Mouse (Mus musculus) midbrain, postnatal 0 days (tissue): Measurements from ENCODE around the gene Tada1. TPM values are rescaled to one million over a fixed set of nuclear protein-coding genes. Genes with fewer than 3 reads are reported as not detected.

Source experiments
- ATAC-seq: fragments of 200-750 bp; cut with Nextera tagmentation; 2 replicates; pipeline ENCODE4 v1.8.0; 2017; ENCODE audit warnings: moderate number of reproducible peaks, mild to moderate bottlenecking, moderate TSS enrichment, moderate library complexity; ENCODE audit not compliant: low FRiP score
- DNase-seq: peaks from one replicate; pipeline ENCODE4 v3.0.0-alpha.2; 2015; ENCODE audit warnings: low spot score
- H3K27ac ChIP-seq: fragments of 300-500 bp; sonication (generic); 2 replicates; pipeline ENCODE4 v1.5.1; 2014; ENCODE audit warnings: low read depth, mild to moderate bottlenecking, low read length, mixed read lengths
- H3K27me3 ChIP-seq: fragments of 300-500 bp; sonication (generic); 2 replicates; pipeline ENCODE4 v1.6.1; 2014; ENCODE audit warnings: low read length, control low read depth, mixed read lengths; ENCODE audit not compliant: insufficient read depth
- H3K36me3 ChIP-seq: fragments of 300-500 bp; sonication (generic); 2 replicates; pipeline ENCODE4 v1.6.1; 2014; ENCODE audit warnings: low read length, control low read depth, mixed read lengths; ENCODE audit not compliant: insufficient read depth
- H3K4me1 ChIP-seq: fragments of 300-500 bp; sonication (generic); 2 replicates; pipeline ENCODE4 v1.6.1; 2014; ENCODE audit warnings: mild to moderate bottlenecking, control low read depth, antibody characterized with exemption, low read length, mixed read lengths; ENCODE audit not compliant: insufficient read depth
- H3K4me2 ChIP-seq: fragments of 300-500 bp; sonication (generic); 2 replicates; pipeline ENCODE4 v1.6.1; 2014; ENCODE audit warnings: low read depth, mild to moderate bottlenecking, low read length, mixed read lengths; ENCODE audit not compliant: poor library complexity, severe bottlenecking
- H3K4me3 ChIP-seq: fragments of 300-500 bp; sonication (generic); 2 replicates; pipeline ENCODE4 v1.5.1; 2014; ENCODE audit warnings: low read depth, mild to moderate bottlenecking, low read length, moderate library complexity
- H3K9ac ChIP-seq: fragments of 300-500 bp; sonication (generic); replicated peaks from 2 replicates; pipeline ENCODE4 v1.6.1; 2014; ENCODE audit warnings: mild to moderate bottlenecking, low read length, moderate library complexity, mixed read lengths; ENCODE audit not compliant: poor library complexity, severe bottlenecking
- H3K9me3 ChIP-seq: fragments of 300-500 bp; sonication (generic); 2 replicates; pipeline ENCODE4 v1.6.1; 2016; ENCODE audit warnings: low read length, control low read depth
- CTCF ChIP-seq: IDR thresholded peaks from 2 replicates; pipeline ENCODE4 v1.5.1; 2016; ENCODE audit warnings: antibody characterized with exemption, mild to moderate bottlenecking
- WGBS: fragments of 180-500 bp; shearing (Covaris S2); extraction: QIAGEN DNeasy Blood & Tissue Kit; methylation state at CpG from one replicate; pipeline ENCODE4 v1.1.7; 2014; 5-methylcytosine and 5-hydroxymethylcytosine counted together
- polyA plus RNA-seq: library from polyadenylated mRNA; unstranded; fragments of >200 nt; fragmentation: Nextera tagmentation; extraction: Ambion mirVana; gene quantifications from 2 replicates; pipeline ENCODE4 v1.2.1, GENCODE M21; 2015
- total RNA-seq: library from RNA; depleted of rRNA; stranded (reverse); fragments of >200 nt; gene quantifications from 2 replicates; pipeline ENCODE4 v1.2.3, GENCODE M21; 2014

Tada1 gene
- total and polyA plus RNA-seq, 2 experiments from 2014 or later, result 57.1 to 64.7 TPM

DNA sequence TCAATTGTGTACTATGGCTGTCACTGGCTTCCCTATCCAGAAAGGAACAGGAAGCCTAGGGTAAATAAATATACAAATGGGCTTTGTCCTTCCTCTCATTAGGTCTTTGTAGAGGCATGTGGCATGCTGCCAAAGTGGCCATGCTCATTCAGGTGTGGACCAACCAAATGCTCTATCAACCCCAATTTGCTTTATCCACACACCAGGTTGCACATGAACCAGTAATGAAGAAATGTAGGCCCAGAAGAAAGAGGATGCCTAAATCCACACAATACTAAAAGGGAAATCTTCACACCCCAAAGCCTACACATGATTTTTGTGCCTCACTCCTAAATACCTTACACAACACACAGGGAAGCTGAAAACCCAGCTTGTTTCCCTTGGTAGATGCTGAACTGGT lies 22.6 kb downstream of the Tada1 start:
- Histone ChIP-seq H3K4me3 (no peak overlapping the region), H3K27ac (no peak overlapping the region), H3K4me1 (no peaks in the 10 kb centered on the region), H3K9ac (no peak overlapping the region), H3K27me3 (no peaks in the 10 kb centered on the region), H3K9me3 (no peaks in the 10 kb centered on the region), H3K36me3 (peaks cover 50% of the 10 kb centered on the region), H3K4me2 (no peak overlapping the region)
- no peak for TF ChIP-seq CTCF
- ATAC-seq (no peak), DNase-seq (peak; percentile 51)

DNA sequence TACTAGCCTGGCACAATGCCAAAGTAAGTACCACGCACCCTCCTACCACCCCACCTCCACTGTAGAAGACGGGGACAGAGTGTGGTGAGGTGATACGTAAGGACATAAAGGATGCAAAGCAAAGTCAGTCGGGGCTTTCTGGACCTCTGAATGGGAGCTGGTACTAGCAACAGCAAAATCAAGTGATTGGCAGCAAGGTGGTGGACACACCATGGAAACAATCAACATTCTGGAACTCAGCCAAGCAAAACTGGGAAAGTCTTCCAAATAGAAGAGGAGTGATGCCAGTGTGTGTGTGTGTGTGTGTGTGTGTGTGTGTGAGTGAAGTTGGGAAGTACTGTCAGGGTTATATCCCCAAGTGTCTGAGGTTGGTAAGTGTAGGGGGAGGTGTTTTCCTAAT lies 23.1 kb downstream of the Tada1 start:
- Histone ChIP-seq H3K36me3 (peaks cover 45% of the 10 kb centered on the region), H3K9ac (no peak overlapping the region), H3K4me1 (no peaks in the 10 kb centered on the region), H3K9me3 (no peaks in the 10 kb centered on the region), H3K27ac (no peak overlapping the region), H3K4me2 (no peak overlapping the region), H3K4me3 (no peak overlapping the region), H3K27me3 (no peaks in the 10 kb centered on the region)
- DNase-seq (peak; percentile 79), ATAC-seq (no peak)
- no peak for TF ChIP-seq CTCF
- 68% methylated on average over 4 of the region's 4 CpGs for WGBS

DNA sequence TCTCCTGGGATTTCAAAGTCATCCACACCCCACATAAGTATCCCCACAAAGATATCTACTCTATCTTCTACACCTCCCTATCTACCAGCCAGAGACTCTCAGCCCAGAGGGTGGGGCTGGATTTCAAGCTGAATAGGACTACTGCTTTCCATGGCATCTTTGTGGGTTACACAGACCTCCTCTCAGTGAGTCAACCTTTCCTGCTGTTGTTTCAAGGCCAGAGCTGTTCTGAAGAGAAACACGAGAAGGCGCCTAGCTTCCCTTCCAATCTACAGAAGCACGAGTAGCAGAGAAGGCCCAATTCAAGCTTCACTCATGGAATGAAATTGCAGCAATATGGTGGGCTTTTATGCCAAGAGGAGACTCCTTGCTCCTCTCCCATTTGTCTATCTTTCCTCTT lies 24.9 kb downstream of the Tada1 start:
- 97% methylated on average over 3 of the region's 3 CpGs for WGBS
- H3K4me3 ChIP-seq, result no peak overlapping the region
- peaks cover 8% of the 10 kb centered on the region; the same call in 1 of the 2 replicates for H3K4me1 ChIP-seq
- no peak for TF ChIP-seq CTCF
- H3K4me2 ChIP-seq, result no peak overlapping the region
- H3K27ac ChIP-seq, result no peak overlapping the region
- H3K9me3 ChIP-seq, result no peaks in the 10 kb centered on the region
- peaks cover 26% of the 10 kb centered on the region for H3K36me3 ChIP-seq
- DNase-seq, result no peak
- no peak for ATAC-seq
- H3K27me3 ChIP-seq, result no peaks in the 10 kb centered on the region
- no peak overlapping the region for H3K9ac ChIP-seq

DNA sequence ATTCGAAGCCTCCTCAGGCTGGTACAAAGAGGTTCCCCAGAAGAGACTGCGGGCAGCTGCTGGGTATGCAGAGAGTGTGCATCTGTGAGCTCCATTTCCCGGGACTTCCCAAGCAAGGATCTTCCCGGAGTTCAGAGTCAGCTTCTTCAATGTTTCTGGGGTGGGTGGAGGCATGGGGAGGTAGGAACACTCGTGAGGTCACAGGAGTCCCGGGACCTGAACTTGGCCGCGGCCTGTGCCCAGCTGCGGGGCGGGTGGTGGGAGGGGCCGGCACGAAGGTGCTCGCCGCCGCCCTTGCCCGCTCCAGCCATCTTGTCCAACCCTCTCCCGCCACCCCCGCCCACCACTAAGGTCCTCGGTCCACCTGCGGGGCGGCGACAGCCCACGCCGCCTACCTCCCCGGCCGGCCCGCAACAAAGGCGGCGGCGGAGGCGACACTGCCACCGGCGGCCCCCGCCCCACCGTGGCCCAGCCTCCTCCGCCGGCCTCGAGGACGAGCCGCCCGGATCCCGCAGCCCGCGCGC lies 30.3 kb downstream of the Tada1 start:
- Histone ChIP-seq H3K4me2 (peak overlapping the region; percentile 81), H3K4me3 (peak overlapping the region; percentile 86), H3K9ac (peak overlapping the region; percentile 94), H3K27ac (peak overlapping the region; percentile 84), H3K4me1 (peaks cover 8% of the 10 kb centered on the region; the same call in 1 of the 2 replicates), H3K9me3 (no peaks in the 10 kb centered on the region), H3K27me3 (no peaks in the 10 kb centered on the region), H3K36me3 (no peaks in the 10 kb centered on the region; the same call in 1 of the 2 replicates)
- WGBS, result under 1% methylated on average over 36 of the region's 45 CpGs
- TF ChIP-seq CTCF, result no peak
- DNase-seq, result peak; percentile 19
- peak; percentile 78 for ATAC-seq

DNA sequence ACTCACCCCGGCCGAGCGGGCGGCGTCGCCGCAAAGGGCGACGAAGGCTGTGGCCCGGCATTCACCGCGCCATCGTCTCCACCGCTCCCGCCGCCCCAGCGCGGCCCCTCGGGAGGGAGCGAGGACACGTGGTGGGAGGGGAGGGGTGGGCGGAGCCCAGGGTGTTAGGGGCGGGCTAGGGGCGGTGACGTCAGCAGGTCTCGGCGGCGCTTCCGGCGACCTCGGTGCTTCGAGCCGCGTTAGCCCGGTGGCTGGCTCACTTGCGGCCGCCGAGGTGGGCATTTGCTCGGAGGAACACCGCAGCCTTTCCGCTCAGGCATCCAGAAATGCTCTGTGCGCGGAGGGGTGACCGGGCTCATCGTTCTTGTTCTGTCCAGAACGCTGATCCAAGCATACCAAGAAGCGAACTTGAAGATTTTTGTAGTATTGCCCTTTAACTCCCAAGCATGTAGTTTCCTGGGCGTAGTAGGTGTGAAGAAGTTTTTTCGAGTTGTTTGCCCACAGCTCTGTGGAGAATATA lies 30.9 kb downstream of the Tada1 start, which contains the start of gene Pogk:
Gene Pogk, minus strand, starts transcription at position 163 of the 520 bp plus-strand sequence.
- Histone ChIP-seq H3K9ac (peak within 1 kb of the TSS; percentile 94), H3K27ac (peak within 1 kb of the TSS; percentile 84), H3K4me2 (peak within 1 kb of the TSS; percentile 81), H3K4me1 (peaks cover 8% of the 10 kb centered on the region; the same call in 1 of the 2 replicates), H3K27me3 (no peaks in the 10 kb centered on the region), H3K36me3 (no peaks in the 10 kb centered on the region; the same call in 1 of the 2 replicates), H3K9me3 (no peaks in the 10 kb centered on the region), H3K4me3 (peak within 1 kb of the TSS; percentile 86)
- WGBS, result 3% methylated on average over 42 of the region's 49 CpGs
- peak; percentile 92 for DNase-seq
- TF ChIP-seq CTCF, result no peak
- peak; percentile 95 for ATAC-seq

DNA sequence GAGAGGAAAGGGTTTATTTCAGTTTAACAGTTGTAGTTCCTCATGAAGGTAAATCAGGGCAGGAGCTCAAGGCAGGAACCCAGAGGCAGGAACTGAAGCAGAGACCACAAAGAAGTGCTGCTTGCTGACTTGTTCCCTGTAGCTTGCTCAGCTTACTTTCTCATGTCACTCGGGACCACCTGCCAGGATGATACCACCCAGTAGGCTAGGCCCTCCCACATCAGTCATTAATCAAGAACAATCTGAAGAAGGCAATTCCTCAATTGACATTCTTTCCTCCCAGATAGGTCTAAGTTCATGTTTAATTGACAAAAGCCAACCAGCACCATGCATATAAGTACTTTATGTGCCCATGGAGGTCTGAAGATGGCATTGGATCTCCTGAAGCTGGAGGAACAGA lies 32.6 kb downstream of the Tada1 start:
- Histone ChIP-seq H3K27ac (no peak overlapping the region), H3K9ac (no peak overlapping the region), H3K4me1 (peaks cover 8% of the 10 kb centered on the region; the same call in 1 of the 2 replicates), H3K4me2 (no peak overlapping the region), H3K36me3 (no peaks in the 10 kb centered on the region), H3K4me3 (no peak overlapping the region), H3K9me3 (no peaks in the 10 kb centered on the region), H3K27me3 (no peaks in the 10 kb centered on the region)
- no peak for ATAC-seq
- no peak for TF ChIP-seq CTCF
- WGBS, result 100% methylated on average over 1 of the region's 1 CpGs
- no peak for DNase-seq
